Mouse (Mus musculus) adipose tissue, adult 10 weeks (tissue): ENCODE data around the gene Glyat. TPM values are rescaled to one million over a fixed set of nuclear protein-coding genes. Genes with fewer than 3 reads are reported as not detected.

Source experiments
- polyA plus RNA-seq: library from polyadenylated mRNA; stranded (reverse); fragments of 350-450 nt; fragmentation: Illumina TruSeq; extraction: RNeasy Lipid Tissue Mini Kit (QIAGEN cat#74804); gene quantifications from one replicate; pipeline ENCODE4 v1.2.3, GENCODE M21; 2014; ENCODE audit warnings: low read depth, low replicate concordance

Gene Glyat
- 0.79 TPM for polyA plus RNA-seq

DNA sequence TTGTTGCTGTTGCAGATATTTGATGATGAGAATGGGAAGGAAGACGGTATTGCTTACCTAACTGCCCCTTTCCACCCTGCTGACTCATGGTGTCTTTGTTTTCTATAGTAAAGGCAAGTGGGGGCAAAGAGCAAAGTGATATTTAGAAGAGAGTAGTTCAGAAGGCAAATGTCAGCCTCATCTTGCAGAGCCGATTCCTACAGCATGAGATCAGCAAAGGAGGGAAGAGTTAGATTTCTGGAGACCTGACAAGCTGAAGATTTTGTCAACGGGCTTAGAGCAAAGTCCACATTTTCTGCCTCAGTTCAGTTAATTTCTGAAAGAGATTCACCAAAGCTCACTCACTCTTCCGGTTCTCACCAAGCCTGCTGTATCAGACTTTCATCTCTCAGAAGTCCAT is at the start of gene Glyat:
Gene Glyat (plus strand): TSS at position 133 of the 400 bp plus-strand sequence.

DNA sequence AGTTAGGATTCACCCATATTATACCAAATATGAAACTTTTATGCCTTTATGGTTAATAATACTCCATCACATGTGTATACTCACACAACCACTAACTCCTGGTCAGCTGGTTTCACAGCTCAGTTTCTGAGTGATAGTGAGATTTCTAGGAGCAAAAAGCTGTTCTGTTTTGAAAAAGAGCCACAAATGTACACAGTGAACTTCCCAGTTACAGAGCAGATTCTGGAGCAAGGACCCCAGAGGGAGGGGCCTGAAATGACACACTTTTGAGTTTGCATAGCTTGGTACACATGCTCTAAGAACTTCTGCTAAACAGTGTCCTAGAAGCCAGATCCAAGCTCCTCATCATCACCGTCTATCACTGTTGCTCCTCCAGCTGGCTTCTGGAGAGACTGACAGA is 33.4 kb upstream of the Glyat start, which contains the start of gene Gm4952:
Gene Gm4952 (plus strand): TSS at position 301 of the 400 bp plus-strand sequence.

DNA sequence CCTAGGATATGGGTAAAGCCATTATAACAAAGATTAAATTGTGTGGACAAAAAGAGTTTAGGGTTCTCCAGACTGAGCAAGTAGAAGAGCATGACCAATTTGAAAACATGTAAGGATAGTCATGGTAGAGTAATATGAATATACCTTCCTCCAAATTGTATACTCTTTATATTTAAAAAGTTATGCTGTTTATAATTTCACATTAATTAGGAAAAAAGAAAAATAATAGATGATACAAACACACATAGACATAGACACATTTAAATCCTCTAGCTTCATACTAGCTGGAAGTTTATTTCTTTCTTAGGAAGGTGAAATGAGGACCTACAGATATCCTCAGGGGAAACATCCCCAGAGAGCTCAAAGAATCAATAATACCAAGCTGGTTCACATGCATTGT is 37.0 kb downstream of the Glyat start, which contains the start of gene Olfr1442:
Gene Olfr1442 (plus strand): TSS at position 301 of the 400 bp plus-strand sequence.

DNA sequence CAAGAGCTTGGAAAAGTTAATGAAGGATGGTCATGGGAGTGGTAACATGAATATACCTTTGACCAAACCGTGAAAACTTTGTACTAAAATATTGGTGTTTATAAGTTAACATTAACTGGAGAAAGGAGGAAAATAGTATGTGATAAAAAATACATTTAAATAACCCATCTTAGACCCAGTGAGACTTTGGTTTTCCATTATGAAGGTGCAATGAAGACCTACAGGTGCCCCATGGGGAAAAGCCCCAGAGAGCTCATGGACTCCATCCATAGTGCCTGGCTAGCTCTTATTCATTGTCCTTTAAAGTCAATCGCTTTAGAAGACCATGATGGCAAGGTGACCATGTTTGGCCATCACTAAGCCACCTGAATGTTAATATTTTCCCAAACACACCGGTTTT is 44.7 kb downstream of the Glyat start, which contains the start of gene Olfr1443:
Gene Olfr1443 (plus strand): TSS at position 301 of the 400 bp plus-strand sequence.

DNA sequence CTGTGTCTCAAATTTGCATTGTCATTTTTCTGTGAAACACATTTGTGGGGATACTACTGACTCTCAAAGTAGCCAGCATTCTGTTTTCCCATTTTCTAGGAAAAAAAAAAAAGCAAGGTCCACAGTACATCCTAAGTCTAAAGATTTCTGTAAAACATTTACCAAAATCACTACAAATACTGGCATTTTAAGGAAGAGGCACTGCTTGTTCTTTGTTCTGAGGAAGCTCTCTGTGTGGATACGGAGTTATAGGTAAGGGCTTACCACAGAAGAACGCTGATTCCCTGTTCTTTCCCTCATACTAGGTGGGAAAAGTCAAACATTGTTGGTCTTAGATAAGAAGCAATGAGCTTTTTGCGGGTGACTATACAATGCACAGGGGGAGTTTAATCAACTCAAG is 62.5 kb downstream of the Glyat start, which contains the start of gene Keg1:
Gene Keg1 (plus strand): TSS at position 197 of the 400 bp plus-strand sequence.

Other genes starting within 250 kb of the Glyat start
- gene Olfr1440, start 246.0 kb upstream of the Glyat start, polyA plus RNA-seq, result not detected
- gene Olfr1441, start 215.9 kb upstream of the Glyat start, polyA plus RNA-seq, result not detected
- not detected for gene Pfpl, start 205.4 kb upstream of the Glyat start, polyA plus RNA-seq
- gene Mpeg1, start 172.5 kb upstream of the Glyat start, polyA plus RNA-seq, result 28.1 TPM
- gene Dtx4, start 131.9 kb upstream of the Glyat start, polyA plus RNA-seq, result 35.6 TPM
- gene Fam111a, start 87.6 kb upstream of the Glyat start, polyA plus RNA-seq, result 5.8 TPM
- not detected for gene Gm4952, start 33.3 kb upstream of the Glyat start, polyA plus RNA-seq
- not detected for gene Olfr1442, start 37.1 kb downstream of the Glyat start, polyA plus RNA-seq
- not detected for gene Olfr1443, start 44.8 kb downstream of the Glyat start, polyA plus RNA-seq
- gene Keg1, start 62.5 kb downstream of the Glyat start, polyA plus RNA-seq, result 1.5 TPM
- gene Cntf, start 132.3 kb downstream of the Glyat start, polyA plus RNA-seq, result 1.4 TPM
- gene Zfp91, start 162.8 kb downstream of the Glyat start, polyA plus RNA-seq, result 54.3 TPM
- gene Lpxn, start 162.9 kb downstream of the Glyat start, polyA plus RNA-seq, result 7.7 TPM
- not detected for gene Gm5244, start 213.4 kb downstream of the Glyat start, polyA plus RNA-seq
- not detected for gene Olfr1444, start 224.0 kb downstream of the Glyat start, polyA plus RNA-seq